Mouse (Mus musculus): ENCODE data around the gene Vamp5. TPM values are rescaled to one million over a fixed set of nuclear protein-coding genes. Genes with fewer than 3 reads are reported as not detected.
A peak's percentile ranks its signal among the peaks of the same experiment; 100 is the strongest.

The Vamp5 gene
- polyA plus RNA-seq (2012; ENCODE audit: insufficient read depth, insufficient read length, missing spikeins) = 5.3 and 10.5 TPM in 2 replicates

GRCm38 (mm10) chr6:72380131-72380770, at the start of gene Vamp5:
Vamp5 (minus strand) TSS chr6:72380468.
- peak within 1 kb of the TSS; percentile 75 for H3K4me3 ChIP-seq (ENCODE audit: insufficient read depth, low read length)
- peaks cover 27% of the 10 kb centered on the region for H3K4me1 ChIP-seq (ENCODE audit: control insufficient read depth, insufficient read depth, low read length)
- H3K27ac ChIP-seq (ENCODE audit: insufficient read depth, low read depth, low read length) = no peak within 1 kb of the TSS
- TF ChIP-seq CTCF (IDR thresholded peaks at IDR 0.05; ENCODE audit: low read depth, low read length) (peak; percentile 40; the same call in 1 of the 2 replicates), POLR2A (IDR thresholded peaks at IDR 0.05; ENCODE audit: borderline replicate concordance, low read depth, low read length) (no peak)

GRCm38 (mm10) chr6:72429061-72429842, 49.0 kb upstream of the Vamp5 start:
- Histone ChIP-seq H3K27ac (ENCODE audit: insufficient read depth, low read depth, low read length) (no peak overlapping the region), H3K4me1 (ENCODE audit: control insufficient read depth, insufficient read depth, low read length) (peaks cover 3% of the 10 kb centered on the region), H3K4me3 (ENCODE audit: insufficient read depth, low read length) (no peak overlapping the region)
- TF ChIP-seq POLR2A (IDR thresholded peaks at IDR 0.05; ENCODE audit: borderline replicate concordance, low read depth, low read length) (no peak), CTCF (IDR thresholded peaks at IDR 0.05; ENCODE audit: low read depth, low read length) (no peak)

GRCm38 (mm10) chr6:72428036-72428435, 47.8 kb upstream of the Vamp5 start:
- Histone ChIP-seq H3K4me3 (ENCODE audit: insufficient read depth, low read length) (no peak overlapping the region), H3K4me1 (ENCODE audit: control insufficient read depth, insufficient read depth, low read length) (peaks cover 3% of the 10 kb centered on the region), H3K27ac (ENCODE audit: insufficient read depth, low read depth, low read length) (no peak overlapping the region)
- peak; percentile 71 for TF ChIP-seq CTCF (IDR thresholded peaks at IDR 0.05; ENCODE audit: low read depth, low read length)
- TF ChIP-seq POLR2A (IDR thresholded peaks at IDR 0.05; ENCODE audit: borderline replicate concordance, low read depth, low read length) = no peak

- H3K4me1 ChIP-seq (ENCODE audit: control insufficient read depth, insufficient read depth, low read length) = no peaks in the 10 kb centered on the region
- no peak for TF ChIP-seq POLR2A (IDR thresholded peaks at IDR 0.05; ENCODE audit: borderline replicate concordance, low read depth, low read length)
- TF ChIP-seq CTCF (IDR thresholded peaks at IDR 0.05; ENCODE audit: low read depth, low read length) = no peak
- H3K27ac ChIP-seq (ENCODE audit: insufficient read depth, low read depth, low read length) = no peak overlapping the region
- H3K4me3 ChIP-seq (ENCODE audit: insufficient read depth, low read length) = no peak overlapping the region
Observed at GRCm38 (mm10) chr6:72425646-72426045, 45.4 kb upstream of the Vamp5 start.

GRCm38 (mm10) chr6:72420901-72421300, 40.6 kb upstream of the Vamp5 start:
- Histone ChIP-seq H3K4me1 (ENCODE audit: control insufficient read depth, insufficient read depth, low read length) (no peaks in the 10 kb centered on the region), H3K4me3 (ENCODE audit: insufficient read depth, low read length) (no peak overlapping the region), H3K27ac (ENCODE audit: insufficient read depth, low read depth, low read length) (no peak overlapping the region)
- TF ChIP-seq POLR2A (IDR thresholded peaks at IDR 0.05; ENCODE audit: borderline replicate concordance, low read depth, low read length) = no peak
- no peak for TF ChIP-seq CTCF (IDR thresholded peaks at IDR 0.05; ENCODE audit: low read depth, low read length)

- H3K4me1 ChIP-seq (ENCODE audit: control insufficient read depth, insufficient read depth, low read length) = peaks cover 7% of the 10 kb centered on the region; the same call in 1 of the 2 replicates
- no peak overlapping the region for H3K4me3 ChIP-seq (ENCODE audit: insufficient read depth, low read length)
- H3K27ac ChIP-seq (ENCODE audit: insufficient read depth, low read depth, low read length) = no peak overlapping the region
- no peak for TF ChIP-seq CTCF (IDR thresholded peaks at IDR 0.05; ENCODE audit: low read depth, low read length)
Observed at GRCm38 (mm10) chr6:72419806-72420205, 39.5 kb upstream of the Vamp5 start.

- no peak for TF ChIP-seq CTCF (IDR thresholded peaks at IDR 0.05; ENCODE audit: low read depth, low read length)
- no peak for TF ChIP-seq POLR2A (IDR thresholded peaks at IDR 0.05; ENCODE audit: borderline replicate concordance, low read depth, low read length)
- Histone ChIP-seq H3K4me1 (ENCODE audit: control insufficient read depth, insufficient read depth, low read length) (peaks cover 7% of the 10 kb centered on the region; the same call in 1 of the 2 replicates), H3K4me3 (ENCODE audit: insufficient read depth, low read length) (no peak overlapping the region), H3K27ac (ENCODE audit: insufficient read depth, low read depth, low read length) (no peak overlapping the region)
Observed at GRCm38 (mm10) chr6:72418279-72418678, 38.0 kb upstream of the Vamp5 start.

- Histone ChIP-seq H3K4me3 (ENCODE audit: insufficient read depth, low read length) (no peak overlapping the region), H3K27ac (ENCODE audit: insufficient read depth, low read depth, low read length) (no peak overlapping the region), H3K4me1 (ENCODE audit: control insufficient read depth, insufficient read depth, low read length) (peaks cover 7% of the 10 kb centered on the region; the same call in 1 of the 2 replicates)
- TF ChIP-seq CTCF (IDR thresholded peaks at IDR 0.05; ENCODE audit: low read depth, low read length) = no peak
- TF ChIP-seq POLR2A (IDR thresholded peaks at IDR 0.05; ENCODE audit: borderline replicate concordance, low read depth, low read length) = no peak
Observed at GRCm38 (mm10) chr6:72415964-72416772, 35.9 kb upstream of the Vamp5 start.

GRCm38 (mm10) chr6:72415181-72415580, 34.9 kb upstream of the Vamp5 start:
- H3K4me1 ChIP-seq (ENCODE audit: control insufficient read depth, insufficient read depth, low read length) = peaks cover 12% of the 10 kb centered on the region; the same call in 1 of the 2 replicates
- TF ChIP-seq CTCF (IDR thresholded peaks at IDR 0.05; ENCODE audit: low read depth, low read length) (no peak), POLR2A (IDR thresholded peaks at IDR 0.05; ENCODE audit: borderline replicate concordance, low read depth, low read length) (no peak)
- no peak overlapping the region for H3K27ac ChIP-seq (ENCODE audit: insufficient read depth, low read depth, low read length)
- H3K4me3 ChIP-seq (ENCODE audit: insufficient read depth, low read length) = peak overlapping the region; percentile 87; the same call in 1 of the 2 replicates
